Mouse (Mus musculus) ES-Bruce4 (cell line): Measurements from ENCODE around the gene Gjb5. TPM values are rescaled to one million over a fixed set of nuclear protein-coding genes. Genes with fewer than 3 reads are reported as not detected.

Experiments
- H3K27ac ChIP-seq: 2 replicates; pipeline ENCODE4 v1.5.1; 2012; ENCODE audit warnings: low read length, inconsistent platforms; ENCODE audit not compliant: insufficient read depth
- H3K27me3 ChIP-seq: 2 replicates; pipeline ENCODE4 v1.6.1; 2012; ENCODE audit warnings: mild to moderate bottlenecking, low read length, inconsistent platforms; ENCODE audit not compliant: control insufficient read depth, poor library complexity, insufficient read depth, severe bottlenecking
- H3K36me3 ChIP-seq: 2 replicates; pipeline ENCODE4 v1.6.1; 2012; ENCODE audit warnings: inconsistent platforms, mild to moderate bottlenecking, low read length, moderate library complexity; ENCODE audit not compliant: control insufficient read depth, poor library complexity, insufficient read depth, severe bottlenecking
- H3K4me1 ChIP-seq: one replicate; pipeline ENCODE4 v1.8.1; 2011; ENCODE audit warnings: low read length; ENCODE audit not compliant: control insufficient read depth, insufficient read depth
- H3K4me3 ChIP-seq: 2 replicates; pipeline ENCODE4 v1.5.1; 2011; ENCODE audit warnings: low read depth, mild to moderate bottlenecking, low read length
- H3K9ac ChIP-seq: 2 replicates; pipeline ENCODE4 v1.6.1; 2012; ENCODE audit warnings: low read depth, mild to moderate bottlenecking, inconsistent platforms; ENCODE audit not compliant: poor library complexity, severe bottlenecking
- H3K9me3 ChIP-seq: replicated peaks from 2 replicates; pipeline ENCODE4 v1.6.1; 2012; ENCODE audit warnings: mild to moderate bottlenecking, low read length, inconsistent platforms; ENCODE audit not compliant: control insufficient read depth, poor library complexity, insufficient read depth, severe bottlenecking
- CTCF ChIP-seq: IDR thresholded peaks from one replicate; pipeline ENCODE4 v1.8.1; 2011; ENCODE audit warnings: low read depth, low read length
- EP300 ChIP-seq: IDR thresholded peaks from 2 replicates; pipeline ENCODE4 v1.6.1; 2011; ENCODE audit warnings: low read depth, low read length; ENCODE audit not compliant: insufficient read depth
- POLR2A ChIP-seq: IDR thresholded peaks from one replicate; pipeline ENCODE4 v1.8.1; 2011; ENCODE audit warnings: low read length; ENCODE audit not compliant: insufficient read depth
- polyA plus RNA-seq: library from polyadenylated mRNA; stranded (reverse); fragments of >200 nt; gene quantifications from 2 replicates; pipeline ENCODE4 v1.2.4, GENCODE M21; 2011; ENCODE audit warnings: low read depth; ENCODE audit not compliant: missing spikeins, insufficient read depth, insufficient read length

Gene Gjb5
- polyA plus RNA-seq, 1 experiment: 15.9 TPM

DNA sequence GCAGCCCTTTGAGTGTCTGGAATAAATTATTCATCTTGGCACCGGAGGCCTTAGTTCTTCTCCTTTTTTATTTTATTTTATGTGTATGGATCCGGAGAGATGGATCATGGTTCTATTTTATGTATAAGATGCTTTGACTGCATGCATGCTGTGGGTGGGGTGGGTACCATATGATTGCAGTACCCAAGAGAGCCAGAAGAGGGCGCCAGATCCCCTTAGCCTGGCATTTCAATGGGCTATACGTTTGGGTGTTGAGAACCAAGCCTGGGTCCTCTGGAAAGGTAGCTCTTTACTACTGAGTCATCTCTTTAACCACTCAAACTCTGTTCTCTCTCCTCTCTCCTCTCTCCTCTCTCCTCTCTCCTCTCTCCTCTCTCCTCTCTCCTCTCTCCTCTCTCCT lies 19.4 kb upstream of the Gjb5 start:
- no peak overlapping the region for H3K4me3 ChIP-seq
- no peaks in the 10 kb centered on the region for H3K27me3 ChIP-seq
- peaks cover 2% of the 10 kb centered on the region for H3K4me1 ChIP-seq
- H3K36me3 ChIP-seq: no peaks in the 10 kb centered on the region
- no peak for TF ChIP-seq EP300
- peak; percentile 87 for TF ChIP-seq CTCF
- no peak overlapping the region for H3K27ac ChIP-seq
- H3K9ac ChIP-seq: no peak overlapping the region
- no peaks in the 10 kb centered on the region for H3K9me3 ChIP-seq

DNA sequence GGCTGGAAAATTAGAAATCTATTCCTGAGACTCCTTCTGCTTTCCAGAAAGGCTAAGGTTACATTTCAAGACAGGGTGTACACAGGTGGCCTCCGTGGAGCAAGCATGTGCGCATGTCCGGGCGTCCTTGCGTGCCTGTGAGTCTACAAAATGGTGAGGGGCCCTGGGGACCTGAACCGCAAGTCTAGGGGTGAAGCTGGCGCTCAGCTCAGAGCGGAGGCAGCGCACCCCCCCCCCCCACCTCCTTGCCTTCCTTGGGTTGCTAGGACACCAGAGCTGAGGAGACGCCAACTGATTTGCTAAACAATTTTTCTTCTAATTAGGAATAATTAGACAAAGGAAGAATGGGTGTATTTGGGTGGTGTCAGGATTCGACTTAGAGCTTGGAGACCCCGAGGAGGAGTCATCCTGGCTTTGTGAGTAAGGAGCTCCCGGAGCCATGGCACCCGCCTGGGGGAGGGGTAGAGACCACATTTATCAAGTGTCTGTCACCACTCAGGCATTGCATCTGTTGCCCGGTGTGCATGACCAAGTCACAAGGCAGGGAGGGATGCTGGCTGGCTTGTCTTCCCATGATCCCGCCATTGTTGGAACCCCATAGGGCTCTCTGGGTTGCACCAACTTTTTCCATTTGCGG lies 17.7 kb upstream of the Gjb5 start:
- Histone ChIP-seq H3K36me3 (no peaks in the 10 kb centered on the region), H3K27me3 (no peaks in the 10 kb centered on the region), H3K4me3 (no peak overlapping the region), H3K27ac (no peak overlapping the region), H3K4me1 (peaks cover 2% of the 10 kb centered on the region), H3K9me3 (no peaks in the 10 kb centered on the region), H3K9ac (no peak overlapping the region)
- no peak for TF ChIP-seq EP300
- TF ChIP-seq CTCF: no peak
- no peak for TF ChIP-seq POLR2A

DNA sequence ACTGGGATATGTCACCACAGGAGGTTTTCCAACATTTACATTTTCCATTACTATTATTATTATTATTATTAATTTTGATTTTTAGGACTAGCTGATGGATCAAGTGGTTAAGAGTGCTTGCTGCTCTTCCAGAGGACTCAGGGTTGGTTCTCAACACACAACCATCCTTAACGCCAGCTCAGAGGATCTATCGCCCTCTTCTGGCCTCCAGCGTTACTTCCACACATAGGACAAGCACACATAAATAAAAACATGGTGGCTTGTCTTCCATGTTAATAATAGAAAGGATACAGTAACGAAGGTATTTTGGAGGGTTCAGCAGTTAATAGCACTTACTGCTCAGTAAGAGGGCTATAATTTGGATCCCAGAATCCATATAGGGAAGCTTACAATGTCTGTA lies 16.7 kb upstream of the Gjb5 start:
- TF ChIP-seq CTCF (peak; percentile 58), EP300 (no peak), POLR2A (no peak)
- no peaks in the 10 kb centered on the region for H3K27me3 ChIP-seq
- H3K27ac ChIP-seq: no peak overlapping the region
- H3K9me3 ChIP-seq: no peaks in the 10 kb centered on the region
- no peak overlapping the region for H3K9ac ChIP-seq
- H3K4me1 ChIP-seq: peaks cover 2% of the 10 kb centered on the region
- no peak overlapping the region for H3K4me3 ChIP-seq
- no peaks in the 10 kb centered on the region for H3K36me3 ChIP-seq

- no peak for TF ChIP-seq EP300
- H3K9ac ChIP-seq: no peak overlapping the region
- peaks cover 2% of the 10 kb centered on the region for H3K4me1 ChIP-seq
- no peaks in the 10 kb centered on the region for H3K27me3 ChIP-seq
- H3K4me3 ChIP-seq: no peak overlapping the region
- H3K36me3 ChIP-seq: no peaks in the 10 kb centered on the region
- H3K9me3 ChIP-seq: no peaks in the 10 kb centered on the region
- H3K27ac ChIP-seq: no peak overlapping the region
These were observed 15.5 kb upstream of the Gjb5 start for GRCm38 (mm10) chr4:127373491-127373890.

DNA sequence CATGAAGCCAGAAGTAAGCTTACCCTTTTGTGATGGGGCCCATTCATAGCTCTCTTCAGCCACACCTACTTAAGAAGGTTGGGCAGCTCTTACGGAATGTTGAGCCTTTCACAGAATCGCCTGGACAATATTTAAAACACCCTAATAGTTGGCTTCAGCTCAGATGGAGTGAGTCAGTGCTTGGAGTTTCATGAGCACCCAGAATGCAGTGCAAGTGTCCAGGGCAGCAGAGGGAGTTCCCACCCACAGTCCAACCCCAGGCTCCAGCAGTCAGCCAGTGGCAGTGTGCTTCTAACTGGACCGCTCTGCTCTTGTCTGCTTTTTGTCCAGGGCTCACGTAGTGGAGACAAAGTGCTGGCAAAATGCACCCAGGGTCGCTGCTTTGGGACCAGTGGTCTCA lies 13.6 kb upstream of the Gjb5 start:
- H3K27ac ChIP-seq: no peak overlapping the region
- H3K4me3 ChIP-seq: no peak overlapping the region

GRCm38 (mm10) chr4:127370447-127370846 lies 12.5 kb upstream of the Gjb5 start:
- peaks cover 4% of the 10 kb centered on the region for H3K4me1 ChIP-seq
- TF ChIP-seq POLR2A (no peak), CTCF (peak; percentile 68)
- H3K9me3 ChIP-seq: no peaks in the 10 kb centered on the region
- H3K27ac ChIP-seq: no peak overlapping the region
- H3K36me3 ChIP-seq: no peaks in the 10 kb centered on the region
- H3K9ac ChIP-seq: no peak overlapping the region
- H3K4me3 ChIP-seq: no peak overlapping the region
- H3K27me3 ChIP-seq: no peaks in the 10 kb centered on the region

More for the DNA sequence above, 13.6 kb upstream of the Gjb5 start:
- no peak overlapping the region for H3K9ac ChIP-seq
- no peaks in the 10 kb centered on the region for H3K36me3 ChIP-seq
- H3K9me3 ChIP-seq: no peaks in the 10 kb centered on the region
- H3K27me3 ChIP-seq: no peaks in the 10 kb centered on the region
- peaks cover 4% of the 10 kb centered on the region for H3K4me1 ChIP-seq
- TF ChIP-seq CTCF: no peak
- no peak for TF ChIP-seq EP300
- no peak for TF ChIP-seq POLR2A
